Mouse (Mus musculus) testis, postnatal 10 days (tissue): ENCODE data around the gene Grm1.

Experiments
- DNase-seq: peaks from one replicate; pipeline ENCODE4 v3.0.0; 2021; ENCODE audit warnings: low spot score

Gene Grm1

GRCm38 (mm10) chr10:10831141-10831540 lies 251.0 kb downstream of the Grm1 start:
- no peak for DNase-seq

- DNase-seq = no peak
Observed at GRCm38 (mm10) chr10:10827308-10827707, 254.8 kb downstream of the Grm1 start.

- DNase-seq = no peak
Observed at GRCm38 (mm10) chr10:10818061-10818460, 264.1 kb downstream of the Grm1 start.

GRCm38 (mm10) chr10:10814631-10815216 lies 267.4 kb downstream of the Grm1 start:
- no peak for DNase-seq

- DNase-seq = peak; percentile 41
Observed at GRCm38 (mm10) chr10:10812750-10813711, 269.1 kb downstream of the Grm1 start.

GRCm38 (mm10) chr10:10809777-10810176 lies 272.4 kb downstream of the Grm1 start:
- no peak for DNase-seq

GRCm38 (mm10) chr10:10795321-10795720 lies 286.8 kb downstream of the Grm1 start:
- DNase-seq = no peak

GRCm38 (mm10) chr10:10790458-10790857 lies 291.7 kb downstream of the Grm1 start:
- no peak for DNase-seq

- DNase-seq = no peak
Observed at GRCm38 (mm10) chr10:10789967-10790366, 292.2 kb downstream of the Grm1 start.

- DNase-seq = no peak
Observed at GRCm38 (mm10) chr10:10787906-10788416, 294.2 kb downstream of the Grm1 start.

GRCm38 (mm10) chr10:10785122-10785521 lies 297.0 kb downstream of the Grm1 start:
- DNase-seq = no peak

- no peak for DNase-seq
Observed at GRCm38 (mm10) chr10:10774827-10775226, 307.3 kb downstream of the Grm1 start.

- DNase-seq = no peak
Observed at GRCm38 (mm10) chr10:10763015-10763414, 319.1 kb downstream of the Grm1 start.

- no peak for DNase-seq
Observed at GRCm38 (mm10) chr10:10761274-10761673, 320.9 kb downstream of the Grm1 start.

GRCm38 (mm10) chr10:10760801-10761200 lies 321.4 kb downstream of the Grm1 start:
- no peak for DNase-seq

GRCm38 (mm10) chr10:10751033-10751432 lies 331.1 kb downstream of the Grm1 start:
- DNase-seq = no peak

GRCm38 (mm10) chr10:10744097-10744496 lies 338.1 kb downstream of the Grm1 start:
- DNase-seq = no peak

- DNase-seq = no peak
Observed at GRCm38 (mm10) chr10:10742172-10742571, 340.0 kb downstream of the Grm1 start.

GRCm38 (mm10) chr10:10741314-10741713 lies 340.8 kb downstream of the Grm1 start:
- no peak for DNase-seq

GRCm38 (mm10) chr10:10740729-10741128 lies 341.4 kb downstream of the Grm1 start:
- DNase-seq = no peak

GRCm38 (mm10) chr10:10737041-10737681 lies 345.0 kb downstream of the Grm1 start:
- peak; percentile 43 for DNase-seq

- no peak for DNase-seq
Observed at GRCm38 (mm10) chr10:10734561-10734960, 347.6 kb downstream of the Grm1 start.

- no peak for DNase-seq
Observed at GRCm38 (mm10) chr10:10733092-10733491, 349.1 kb downstream of the Grm1 start.
